Mouse (Mus musculus) C2C12 (cell line): ENCODE data around the gene Slc34a3.

ENCODE experiments used
- CTCF ChIP-seq: IDR thresholded peaks from one replicate; pipeline ENCODE4 v1.5.1; 2011; ENCODE audit not compliant: control insufficient read depth, insufficient read depth, insufficient read length
- MAX ChIP-seq: IDR thresholded peaks from one replicate; pipeline ENCODE4 v1.6.1; 2011; ENCODE audit warnings: mild to moderate bottlenecking, control low read depth

DNA sequence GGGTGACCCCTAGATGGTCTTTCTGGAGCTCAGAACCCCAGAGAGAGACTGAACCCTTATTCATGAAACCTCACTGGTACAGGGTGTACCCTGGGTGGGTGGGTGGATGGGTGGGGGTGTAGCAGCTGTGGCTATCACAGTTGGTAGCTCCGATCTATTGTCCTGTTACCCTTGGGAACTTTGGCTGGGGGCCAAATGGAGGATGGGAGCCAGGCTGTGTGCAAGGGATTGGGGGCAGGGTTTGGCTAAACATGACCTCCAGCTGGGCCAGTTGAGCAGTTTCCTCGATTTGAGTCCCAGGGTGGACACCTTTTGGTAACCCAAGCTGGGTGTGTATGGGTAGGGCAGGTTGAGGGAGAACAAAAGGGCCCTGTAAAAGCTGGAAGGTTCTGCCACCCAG lies 32.6 kb upstream of the Slc34a3 start:
- TF ChIP-seq CTCF (no peak), MAX (no peak)
